Mouse (Mus musculus): ENCODE results near the gene Rps9. TPM values are rescaled to one million over a fixed set of nuclear protein-coding genes. Genes with fewer than 3 reads are reported as not detected.
"Not testable (repeated sequence)": the region's sequence is repeated elsewhere in the genome, so short reads cannot be mapped to it uniquely, and the experiment has no call there.

Rps9 gene
- polyA plus RNA-seq, 1 experiment from 2014 or later = 1,748 TPM

GRCm38 (mm10) chr7:3705911-3706310 is 2.1 kb downstream of the Rps9 start:
- H3K4me3 ChIP-seq (ENCODE audit: low read depth, low read length) = peak overlapping the region; percentile 93

GRCm38 (mm10) chr7:3706343-3706934 is 2.6 kb downstream of the Rps9 start:
- H3K36me3 ChIP-seq (ENCODE audit: control insufficient read depth, insufficient read depth, low read length) = peaks cover 34% of the 10 kb centered on the region
- peak overlapping the region; percentile 93 for H3K4me3 ChIP-seq (ENCODE audit: low read depth, low read length)
- DNase-seq (ENCODE audit: low spot score) (no peak), ATAC-seq (replicated peaks; ENCODE audit: low FRiP score, low TSS enrichment, low read depth) (no peak)
- WGBS = 58% methylated on average over 11 of the region's 11 CpGs
- 0 out of 2 replicates have a peak overlapping the region, but pooled peaks have one; percentile 7 for H3K27ac ChIP-seq (ENCODE audit: low read depth)
- peak overlapping the region; percentile 96 for H3K4me2 ChIP-seq (ENCODE audit: low read length)
- H3K27me3 ChIP-seq (replicated peaks; ENCODE audit: control insufficient read depth, insufficient read depth, low read length) = no peaks in the 10 kb centered on the region
- peak overlapping the region; percentile 96 for H3K9ac ChIP-seq (ENCODE audit: low read length)
- no peaks in the 10 kb centered on the region for H3K9me3 ChIP-seq (ENCODE audit: control insufficient read depth, low read length)
- H3K4me1 ChIP-seq (replicated peaks; ENCODE audit: control insufficient read depth, insufficient read depth, low read length) = peaks cover 12% of the 10 kb centered on the region; the same call in 1 of the 2 replicates

More at GRCm38 (mm10) chr7:3705911-3706310, 2.1 kb downstream of the Rps9 start:
- Histone ChIP-seq H3K9ac (ENCODE audit: low read length) (peak overlapping the region; percentile 96), H3K27ac (ENCODE audit: low read depth) (0 out of 2 replicates have a peak overlapping the region, but pooled peaks have one; percentile 7), H3K9me3 (ENCODE audit: control insufficient read depth, low read length) (no peaks in the 10 kb centered on the region), H3K4me1 (replicated peaks; ENCODE audit: control insufficient read depth, insufficient read depth, low read length) (peaks cover 12% of the 10 kb centered on the region; the same call in 1 of the 2 replicates), H3K36me3 (ENCODE audit: control insufficient read depth, insufficient read depth, low read length) (peaks cover 39% of the 10 kb centered on the region), H3K27me3 (replicated peaks; ENCODE audit: control insufficient read depth, insufficient read depth, low read length) (no peaks in the 10 kb centered on the region), H3K4me2 (ENCODE audit: low read length) (peak overlapping the region; percentile 96)
- 28% methylated on average over 6 of the region's 6 CpGs for WGBS
- DNase-seq (ENCODE audit: low spot score) (peak; percentile 56), ATAC-seq (replicated peaks; ENCODE audit: low FRiP score, low TSS enrichment, low read depth) (no peak)

GRCm38 (mm10) chr7:3707027-3707426 is 3.2 kb downstream of the Rps9 start:
- WGBS = 61% methylated on average over 4 of the region's 4 CpGs
- H3K9ac ChIP-seq (ENCODE audit: low read length) = no peak overlapping the region
- peaks cover 12% of the 10 kb centered on the region; the same call in 1 of the 2 replicates for H3K4me1 ChIP-seq (replicated peaks; ENCODE audit: control insufficient read depth, insufficient read depth, low read length)
- ATAC-seq (replicated peaks; ENCODE audit: low FRiP score, low TSS enrichment, low read depth) = no peak
- peaks cover 33% of the 10 kb centered on the region for H3K36me3 ChIP-seq (ENCODE audit: control insufficient read depth, insufficient read depth, low read length)
- no peak for DNase-seq (ENCODE audit: low spot score)
- H3K27ac ChIP-seq (ENCODE audit: low read depth) = peak overlapping the region; percentile 43; the same call in 1 of the 2 replicates
- H3K9me3 ChIP-seq (ENCODE audit: control insufficient read depth, low read length) = no peaks in the 10 kb centered on the region
- no peak overlapping the region for H3K4me3 ChIP-seq (ENCODE audit: low read depth, low read length)
- no peaks in the 10 kb centered on the region for H3K27me3 ChIP-seq (replicated peaks; ENCODE audit: control insufficient read depth, insufficient read depth, low read length)
- peak overlapping the region; percentile 5; the same call in 1 of the 2 replicates for H3K4me2 ChIP-seq (ENCODE audit: low read length)

- Histone ChIP-seq H3K9ac (ENCODE audit: low read length) (no peak overlapping the region), H3K27me3 (replicated peaks; ENCODE audit: control insufficient read depth, insufficient read depth, low read length) (no peaks in the 10 kb centered on the region), H3K27ac (ENCODE audit: low read depth) (no peak overlapping the region), H3K4me1 (replicated peaks; ENCODE audit: control insufficient read depth, insufficient read depth, low read length) (peaks cover 12% of the 10 kb centered on the region; the same call in 1 of the 2 replicates), H3K36me3 (ENCODE audit: control insufficient read depth, insufficient read depth, low read length) (peaks cover 33% of the 10 kb centered on the region), H3K4me2 (ENCODE audit: low read length) (no peak overlapping the region), H3K4me3 (ENCODE audit: low read depth, low read length) (no peak overlapping the region), H3K9me3 (ENCODE audit: control insufficient read depth, low read length) (no peaks in the 10 kb centered on the region)
- 33% methylated on average over 7 of the region's 7 CpGs for WGBS
- DNase-seq (ENCODE audit: low spot score) = peak; percentile 53
- 0 out of 2 replicates have a peak, but pooled peaks have one; percentile 1 for ATAC-seq (replicated peaks; ENCODE audit: low FRiP score, low TSS enrichment, low read depth)
These were observed 4.0 kb downstream of the Rps9 start for GRCm38 (mm10) chr7:3707568-3708413.

GRCm38 (mm10) chr7:3708447-3708980 is 4.7 kb downstream of the Rps9 start:
- not testable (repeated sequence) for H3K27ac ChIP-seq (ENCODE audit: low read depth); H3K9me3 ChIP-seq (ENCODE audit: control insufficient read depth, low read length); H3K27me3 ChIP-seq (replicated peaks; ENCODE audit: control insufficient read depth, insufficient read depth, low read length); DNase-seq (ENCODE audit: low spot score); H3K4me3 ChIP-seq (ENCODE audit: low read depth, low read length); H3K4me2 ChIP-seq (ENCODE audit: low read length); H3K9ac ChIP-seq (ENCODE audit: low read length); H3K4me1 ChIP-seq (replicated peaks; ENCODE audit: control insufficient read depth, insufficient read depth, low read length)
- 38% methylated on average over 5 of the region's 5 CpGs for WGBS
- 0 out of 2 replicates have a peak, but pooled peaks have one; percentile 2 for ATAC-seq (replicated peaks; ENCODE audit: low FRiP score, low TSS enrichment, low read depth)
- H3K36me3 ChIP-seq (ENCODE audit: control insufficient read depth, insufficient read depth, low read length) = peaks cover 33% of the 10 kb centered on the region

GRCm38 (mm10) chr7:3709000-3709399 is 5.2 kb downstream of the Rps9 start:
- no peak overlapping the region for H3K4me3 ChIP-seq (ENCODE audit: low read depth, low read length)
- H3K27ac ChIP-seq (ENCODE audit: low read depth) = no peak overlapping the region
- H3K27me3 ChIP-seq (replicated peaks; ENCODE audit: control insufficient read depth, insufficient read depth, low read length) = no peaks in the 10 kb centered on the region
- peaks cover 8% of the 10 kb centered on the region; the same call in 1 of the 2 replicates for H3K4me1 ChIP-seq (replicated peaks; ENCODE audit: control insufficient read depth, insufficient read depth, low read length)
- no peak overlapping the region for H3K4me2 ChIP-seq (ENCODE audit: low read length)
- no peak for ATAC-seq (replicated peaks; ENCODE audit: low FRiP score, low TSS enrichment, low read depth)
- WGBS = 77% methylated on average over 1 of the region's 1 CpGs
- H3K36me3 ChIP-seq (ENCODE audit: control insufficient read depth, insufficient read depth, low read length) = peaks cover 33% of the 10 kb centered on the region
- no peak for DNase-seq (ENCODE audit: low spot score)
- H3K9ac ChIP-seq (ENCODE audit: low read length) = no peak overlapping the region
- no peaks in the 10 kb centered on the region for H3K9me3 ChIP-seq (ENCODE audit: control insufficient read depth, low read length)

- Histone ChIP-seq H3K4me3 (ENCODE audit: low read depth, low read length) (no peak overlapping the region), H3K4me1 (replicated peaks; ENCODE audit: control insufficient read depth, insufficient read depth, low read length) (no peaks in the 10 kb centered on the region), H3K9me3 (ENCODE audit: control insufficient read depth, low read length) (no peaks in the 10 kb centered on the region), H3K27ac (ENCODE audit: low read depth) (no peak overlapping the region), H3K36me3 (ENCODE audit: control insufficient read depth, insufficient read depth, low read length) (peaks cover 11% of the 10 kb centered on the region), H3K9ac (ENCODE audit: low read length) (no peak overlapping the region), H3K27me3 (replicated peaks; ENCODE audit: control insufficient read depth, insufficient read depth, low read length) (no peaks in the 10 kb centered on the region), H3K4me2 (ENCODE audit: low read length) (no peak overlapping the region)
- ATAC-seq (replicated peaks; ENCODE audit: low FRiP score, low TSS enrichment, low read depth) (no peak), DNase-seq (ENCODE audit: low spot score) (no peak)
- WGBS = 35% methylated on average over 5 of the region's 5 CpGs
These were observed 8.6 kb downstream of the Rps9 start for GRCm38 (mm10) chr7:3712264-3712942.

GRCm38 (mm10) chr7:3715249-3715648 is 11.5 kb downstream of the Rps9 start:
- Histone ChIP-seq H3K4me1 (replicated peaks; ENCODE audit: control insufficient read depth, insufficient read depth, low read length) (no peaks in the 10 kb centered on the region), H3K9ac (ENCODE audit: low read length) (no peak overlapping the region), H3K27ac (ENCODE audit: low read depth) (no peak overlapping the region), H3K36me3 (ENCODE audit: control insufficient read depth, insufficient read depth, low read length) (no peaks in the 10 kb centered on the region), H3K9me3 (ENCODE audit: control insufficient read depth, low read length) (no peaks in the 10 kb centered on the region), H3K4me2 (ENCODE audit: low read length) (no peak overlapping the region), H3K27me3 (replicated peaks; ENCODE audit: control insufficient read depth, insufficient read depth, low read length) (no peaks in the 10 kb centered on the region), H3K4me3 (ENCODE audit: low read depth, low read length) (no peak overlapping the region)
- DNase-seq (ENCODE audit: low spot score) (no peak), ATAC-seq (replicated peaks; ENCODE audit: low FRiP score, low TSS enrichment, low read depth) (no peak)
- WGBS = 48% methylated on average over 1 of the region's 1 CpGs

Data from intestine, embryonic 14.5 days (tissue).